Mouse (Mus musculus) liver, embryonic 14.5 days (tissue): ENCODE data around the gene Pbx2. TPM values are rescaled to one million over a fixed set of nuclear protein-coding genes. Genes with fewer than 3 reads are reported as not detected.

Source experiments
- ATAC-seq: fragments of 200-750 bp; cut with Nextera tagmentation; 2 replicates; pipeline ENCODE4 v1.8.0; 2017; ENCODE audit warnings: moderate number of reproducible peaks, mild to moderate bottlenecking, moderate library complexity; ENCODE audit not compliant: insufficient read depth
- DNase-seq, 3 experiments: peaks; one replicate each; pipeline ENCODE4 v3.0.0-alpha.2; 2012 to 2013; ENCODE audit warnings: low read depth in 3 of 3, low spot score in 3 of 3
- H3K27ac ChIP-seq: fragments of 300-500 bp; sonication (generic); 2 replicates; pipeline ENCODE4 v1.5.1; 2014; ENCODE audit warnings: moderate library complexity, mild to moderate bottlenecking, control low read depth, inconsistent platforms
- H3K27me3 ChIP-seq: fragments of 300-500 bp; sonication (generic); 2 replicates; pipeline ENCODE4 v1.6.1; 2014; ENCODE audit warnings: mild to moderate bottlenecking, low read length, moderate library complexity; ENCODE audit not compliant: control insufficient read depth, insufficient read depth
- H3K36me3 ChIP-seq: fragments of 300-500 bp; sonication (generic); replicated peaks from 2 replicates; pipeline ENCODE4 v1.6.1; 2014; ENCODE audit warnings: low read depth; ENCODE audit not compliant: control insufficient read depth, insufficient read depth
- H3K4me1 ChIP-seq, 2 experiments: fragments of 200-500 bp in 1 of 2; fragments of 300-500 bp in 1 of 2; sonication (generic) in 1 of 2; replicated peaks; 2 replicates each; pipeline ENCODE4 v1.6.1; 2012 to 2014; ENCODE audit warnings: antibody characterized with exemption in 1 of 2, inconsistent platforms in 1 of 2, low read length in 1 of 2; ENCODE audit not compliant: control insufficient read depth in 2 of 2, insufficient read depth in 2 of 2
- H3K4me2 ChIP-seq: fragments of 300-500 bp; sonication (generic); 2 replicates; pipeline ENCODE4 v1.6.1; 2014; ENCODE audit warnings: low read depth, mild to moderate bottlenecking, control low read depth, moderate library complexity
- H3K4me3 ChIP-seq, 2 experiments: fragments of 200-500 bp in 1 of 2; fragments of 300-500 bp in 1 of 2; sonication (generic) in 1 of 2; 2 replicates each; pipeline ENCODE4 v1.5.1; 2012 to 2014; ENCODE audit warnings: low read depth in 2 of 2, low read length in 2 of 2, mild to moderate bottlenecking in 2 of 2, control low read depth in 1 of 2, inconsistent platforms in 1 of 2, moderate library complexity in 1 of 2; ENCODE audit not compliant: insufficient read depth in 1 of 2
- H3K9ac ChIP-seq: fragments of 300-500 bp; sonication (generic); replicated peaks from 2 replicates; pipeline ENCODE4 v1.6.1; 2014; ENCODE audit warnings: mild to moderate bottlenecking, control low read depth, moderate library complexity
- H3K9me3 ChIP-seq: fragments of 300-500 bp; sonication (generic); 2 replicates; pipeline ENCODE4 v1.6.1; 2016; ENCODE audit warnings: low read length, mixed read lengths; ENCODE audit not compliant: control insufficient read depth
- CTCF ChIP-seq: IDR thresholded peaks from 2 replicates; pipeline ENCODE4 v1.5.1; 2016; ENCODE audit warnings: antibody characterized with exemption, low read depth, control low read depth
- EP300 ChIP-seq: IDR thresholded peaks from 2 replicates; pipeline ENCODE4 v1.6.1; 2016; ENCODE audit warnings: antibody characterized with exemption, low read depth
- WGBS: fragments of 180-500 bp; shearing (Covaris S2); extraction: QIAGEN DNeasy Blood & Tissue Kit; methylation state at CpG from one replicate; pipeline ENCODE4 v1.1.7; 2014; ENCODE audit not compliant: insufficient replicate concordance; 5-methylcytosine and 5-hydroxymethylcytosine counted together
- polyA plus RNA-seq, 2 experiments: library from polyadenylated mRNA; depleted of rRNA in 1 of 2; stranded (reverse) in 1 of 2; unstranded in 1 of 2; fragments of >200 nt; fragmentation: Nextera tagmentation in 1 of 2; extraction: Ambion mirVana in 1 of 2; gene quantifications; 2 replicates each; pipeline versions ENCODE4 v1.2.1 to v1.2.3; 2012 to 2014

Gene Pbx2
- polyA plus RNA-seq, 2 experiments = 2.7 to 22.7 TPM

DNA sequence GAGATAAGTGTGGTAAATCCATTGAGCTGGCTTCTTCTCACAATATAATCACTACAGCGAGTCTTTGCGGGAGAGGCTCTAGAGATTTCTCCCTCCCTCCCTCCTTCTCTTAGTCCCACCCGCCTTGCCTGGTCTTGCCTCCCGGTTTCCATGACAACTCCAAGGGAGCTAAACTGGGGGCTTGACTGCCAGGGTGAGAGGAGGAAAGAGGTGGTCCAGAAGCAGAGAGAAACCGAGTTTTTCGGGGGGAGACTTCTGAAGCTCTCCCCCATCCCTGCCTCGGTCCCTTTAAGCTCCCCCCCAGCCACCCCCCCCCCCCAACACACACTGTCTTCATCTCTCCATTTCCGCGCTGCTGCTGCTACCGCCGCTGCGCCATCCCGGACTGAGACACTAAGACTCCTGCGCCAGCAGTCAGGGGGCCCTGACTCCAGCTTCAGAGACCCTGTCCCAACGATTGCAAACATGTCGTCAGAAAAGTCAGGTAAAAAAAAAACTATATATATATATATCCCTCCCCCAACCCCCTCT, 38.2 kb downstream of the Pbx2 start, which contains the start of gene Prrt1:
Prrt1 (plus strand) TSS at position 313 of the 531 bp plus-strand sequence.
- Histone ChIP-seq H3K4me3 (peak within 1 kb of the TSS in 1 of 2 experiments; percentile 74; a peak in 1 of 4 replicates), H3K4me1 (peaks cover 4 to 5% of the 10 kb centered on the region in 2 experiments; a peak in 3 of 4 replicates), H3K9me3 (no peaks in the 10 kb centered on the region), H3K36me3 (no peaks in the 10 kb centered on the region), H3K9ac (no peak within 1 kb of the TSS), H3K27ac (no peak within 1 kb of the TSS), H3K4me2 (peak within 1 kb of the TSS; percentile 88; the same call in 1 of the 2 replicates), H3K27me3 (peaks cover 51% of the 10 kb centered on the region)
- TF ChIP-seq EP300 = no peak
- TF ChIP-seq CTCF = no peak
- ATAC-seq (no peak), DNase-seq (no peak)
- 9% methylated on average over 16 of the region's 16 CpGs for WGBS

GRCm38 (mm10) chr17:34629796-34630603, 38.9 kb downstream of the Pbx2 start:
- Histone ChIP-seq H3K9me3 (no peaks in the 10 kb centered on the region), H3K4me1 (peaks cover 4 to 5% of the 10 kb centered on the region in 2 experiments; a peak in 3 of 4 replicates), H3K27me3 (peaks cover 51% of the 10 kb centered on the region), H3K4me3 (no peak overlapping the region), H3K36me3 (no peaks in the 10 kb centered on the region), H3K9ac (no peak overlapping the region), H3K27ac (no peak overlapping the region), H3K4me2 (no peak overlapping the region)
- ATAC-seq (no peak), DNase-seq (no peak)
- WGBS = 11% methylated on average over 12 of the region's 12 CpGs
- no peak for TF ChIP-seq EP300

GRCm38 (mm10) chr17:34630761-34631301, 39.8 kb downstream of the Pbx2 start:
- peaks cover 51% of the 10 kb centered on the region for H3K27me3 ChIP-seq
- peak overlapping the region; percentile 30 for H3K4me2 ChIP-seq
- no peak for ATAC-seq
- 1% methylated on average over 48 of the region's 48 CpGs for WGBS
- H3K9ac ChIP-seq = no peak overlapping the region
- peak overlapping the region in 1 of 2 experiments; percentile 1; a peak in 1 of 4 replicates for H3K4me3 ChIP-seq
- H3K4me1 ChIP-seq = peaks cover 4 to 5% of the 10 kb centered on the region in 2 experiments; a peak in 3 of 4 replicates
- DNase-seq = no peak
- H3K9me3 ChIP-seq = no peaks in the 10 kb centered on the region
- no peak overlapping the region for H3K27ac ChIP-seq
- no peak for TF ChIP-seq CTCF
- no peak for TF ChIP-seq EP300
- no peaks in the 10 kb centered on the region for H3K36me3 ChIP-seq

DNA sequence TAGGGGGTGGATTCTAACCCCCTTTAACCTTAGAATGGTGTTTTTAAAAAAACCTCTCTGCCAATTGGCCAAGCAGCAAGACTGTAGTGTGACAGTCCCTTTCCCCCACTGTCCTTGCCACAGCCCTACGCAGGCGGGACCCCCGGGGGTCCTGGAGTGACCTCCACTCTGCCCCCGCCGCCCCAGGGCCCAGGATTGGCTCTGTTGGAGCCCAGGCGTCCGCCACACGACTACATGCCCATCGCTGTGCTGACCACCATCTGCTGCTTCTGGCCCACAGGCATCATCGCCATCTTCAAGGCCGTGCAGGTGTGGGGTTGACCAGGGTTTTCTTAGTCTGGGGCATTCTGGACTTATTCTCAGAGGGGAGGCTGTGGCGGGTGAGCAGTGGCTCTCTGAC, 40.6 kb downstream of the Pbx2 start:
- H3K9me3 ChIP-seq = no peaks in the 10 kb centered on the region
- H3K27ac ChIP-seq = no peak overlapping the region
- peak overlapping the region; percentile 60 for H3K4me2 ChIP-seq
- no peak for ATAC-seq
- WGBS = 14% methylated on average over 11 of the region's 12 CpGs
- no peaks in the 10 kb centered on the region for H3K36me3 ChIP-seq
- H3K4me3 ChIP-seq = peak overlapping the region in 1 of 2 experiments; percentile 32; a peak in 2 of 4 replicates
- no peak for DNase-seq
- TF ChIP-seq CTCF = no peak
- TF ChIP-seq EP300 = no peak
- H3K4me1 ChIP-seq = peaks cover 0 to 4% of the 10 kb centered on the region in 2 experiments; a peak in 2 of 4 replicates
- no peak overlapping the region for H3K9ac ChIP-seq
- peaks cover 51% of the 10 kb centered on the region for H3K27me3 ChIP-seq

- peak; percentile 42 to 49 (median 44) for DNase-seq
- TF ChIP-seq CTCF (no peak), EP300 (no peak)
- Histone ChIP-seq H3K27me3 (peaks cover 51% of the 10 kb centered on the region), H3K36me3 (no peaks in the 10 kb centered on the region), H3K4me3 (peak overlapping the region; percentile 4 to 32; a peak in 2 of 4 replicates), H3K4me1 (peaks cover 0 to 4% of the 10 kb centered on the region in 2 experiments; a peak in 2 of 4 replicates), H3K9ac (no peak overlapping the region), H3K4me2 (peak overlapping the region; percentile 60), H3K9me3 (no peaks in the 10 kb centered on the region), H3K27ac (no peak overlapping the region)
- WGBS = 0% methylated on average over 26 of the region's 26 CpGs
- ATAC-seq = peak; percentile 40; the same call in 1 of the 2 replicates
These were observed 41.2 kb downstream of the Pbx2 start for GRCm38 (mm10) chr17:34632261-34632691.
